Mouse (Mus musculus) cerebellum, adult 11 months (tissue): Measurements from ENCODE around the gene Zbtb37.

Experiments used
- DNase-seq: peaks from one replicate; pipeline ENCODE4 v3.0.0; 2022

The Zbtb37 gene

GRCm38 (mm10) chr1:160968643-160969042 lies 66.0 kb downstream of the Zbtb37 start:
- DNase-seq: no peak

- DNase-seq: no peak
Measured at GRCm38 (mm10) chr1:160967268-160967667, 67.4 kb downstream of the Zbtb37 start.

- DNase-seq: no peak
Measured at GRCm38 (mm10) chr1:160963199-160963598, 71.5 kb downstream of the Zbtb37 start.
